Mouse (Mus musculus) CD4-positive, CD25-positive, alpha-beta regulatory T cell, adult 4 months (primary cell): ENCODE data around the gene Actrt2. TPM values are rescaled to one million over a fixed set of nuclear protein-coding genes. Genes with fewer than 3 reads are reported as not detected.

ENCODE experiments used
- ATAC-seq: one replicate; pipeline ENCODE4 v1.8.0; 2017
- polyA plus RNA-seq, 2 experiments: library from polyadenylated mRNA; unstranded; fragments of 100-300 nt; shearing (Covaris generic); gene quantifications; one replicate each; pipeline ENCODE4 v1.2.1; 2017

Gene Actrt2
- polyA plus RNA-seq, 2 experiments from 2014 or later, result not detected

DNA sequence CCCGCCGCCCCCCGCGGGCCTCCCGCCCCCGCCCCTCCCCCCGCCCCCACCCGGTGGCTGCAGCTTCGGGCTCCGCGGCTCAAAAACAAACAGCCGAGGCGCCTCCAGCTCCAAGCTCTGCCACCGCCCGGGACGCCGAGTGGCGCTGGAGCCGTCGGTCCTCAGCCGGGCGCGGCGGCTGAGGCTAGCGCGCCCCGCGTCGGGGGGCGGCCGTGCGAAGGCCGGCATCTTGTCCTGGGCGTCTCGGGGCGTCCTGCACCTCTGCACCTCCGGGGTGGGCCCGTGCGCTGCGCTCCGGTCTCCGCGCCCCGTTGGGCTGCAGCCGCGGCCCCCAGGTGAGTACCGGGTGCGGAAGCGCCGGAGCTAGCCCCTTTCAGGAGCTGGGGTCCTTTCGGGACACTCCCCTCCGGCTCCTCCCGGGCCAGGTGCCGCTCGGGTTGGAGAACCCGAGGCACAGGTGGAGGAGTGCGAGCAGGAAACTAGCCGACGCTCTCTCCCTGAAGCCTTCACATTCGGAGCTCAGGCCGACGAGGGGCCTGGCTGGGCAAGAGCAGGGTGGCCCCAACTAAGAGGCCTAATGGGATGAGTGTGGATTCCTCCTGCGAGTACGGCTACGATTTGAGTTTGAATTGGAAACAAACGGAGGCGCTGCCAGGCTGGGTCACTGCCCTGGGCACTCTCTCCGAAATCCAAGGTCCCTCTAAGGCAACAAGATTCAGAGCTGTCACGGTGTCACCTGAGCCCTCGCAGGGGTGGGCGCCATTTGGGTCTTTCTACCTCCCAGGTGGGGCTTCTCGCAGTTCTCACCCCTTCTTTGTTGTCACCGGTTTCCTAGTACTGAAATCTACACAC, 30.0 kb downstream of the Actrt2 start:
- ATAC-seq, result no peak

DNA sequence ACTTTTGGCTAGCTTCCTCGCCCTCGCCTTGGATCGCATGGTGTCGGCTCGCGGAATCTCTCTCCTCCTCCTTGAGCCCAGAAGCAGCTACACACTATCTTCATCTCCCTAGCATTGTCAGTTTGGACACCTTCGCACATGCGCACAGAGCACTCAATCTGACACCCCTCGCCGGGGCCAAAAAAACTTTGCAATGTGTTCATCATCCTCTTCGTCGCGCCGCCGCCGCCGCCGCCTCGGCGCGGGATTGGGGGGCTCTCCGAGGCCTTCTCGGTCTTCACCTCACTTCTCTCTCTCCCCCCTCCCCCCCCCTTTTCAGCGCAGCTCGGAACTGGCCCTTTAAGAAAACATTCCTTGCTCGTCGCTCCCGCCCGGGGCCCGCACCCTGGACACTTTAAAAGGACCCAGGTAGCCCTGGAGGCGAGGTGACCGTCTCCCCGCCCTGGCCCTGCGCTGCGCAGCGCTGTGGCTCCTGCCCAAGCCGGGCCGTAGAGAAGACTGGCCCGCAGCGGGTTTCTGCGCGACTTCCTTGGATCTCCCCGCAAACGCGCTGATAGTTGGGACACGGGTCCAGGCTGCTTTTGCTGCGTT, 30.9 kb downstream of the Actrt2 start, which contains the start of gene Prdm16:
Prdm16 (minus strand) TSS at position 153 of the 591 bp plus-strand sequence.
- no peak for ATAC-seq

DNA sequence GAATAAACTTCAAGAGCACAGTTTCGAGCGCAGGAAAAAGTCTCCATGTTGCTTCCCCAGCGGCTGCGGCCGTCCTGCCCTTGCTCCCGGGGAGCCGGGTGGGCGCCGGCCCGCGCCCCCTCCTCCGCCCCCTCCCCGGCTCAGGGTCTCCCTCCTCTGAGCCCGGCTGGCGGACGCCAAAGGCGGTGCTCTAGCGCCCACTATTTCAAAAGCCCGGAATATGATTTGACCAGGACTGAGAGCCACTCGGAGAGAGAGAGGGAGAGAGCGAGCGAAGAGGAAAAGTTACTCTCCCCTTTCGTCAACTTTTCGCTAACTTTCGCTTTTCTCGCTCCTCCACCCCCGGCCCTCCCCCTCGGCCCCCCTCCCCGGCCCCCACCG, 31.6 kb downstream of the Actrt2 start:
- no peak for ATAC-seq

DNA sequence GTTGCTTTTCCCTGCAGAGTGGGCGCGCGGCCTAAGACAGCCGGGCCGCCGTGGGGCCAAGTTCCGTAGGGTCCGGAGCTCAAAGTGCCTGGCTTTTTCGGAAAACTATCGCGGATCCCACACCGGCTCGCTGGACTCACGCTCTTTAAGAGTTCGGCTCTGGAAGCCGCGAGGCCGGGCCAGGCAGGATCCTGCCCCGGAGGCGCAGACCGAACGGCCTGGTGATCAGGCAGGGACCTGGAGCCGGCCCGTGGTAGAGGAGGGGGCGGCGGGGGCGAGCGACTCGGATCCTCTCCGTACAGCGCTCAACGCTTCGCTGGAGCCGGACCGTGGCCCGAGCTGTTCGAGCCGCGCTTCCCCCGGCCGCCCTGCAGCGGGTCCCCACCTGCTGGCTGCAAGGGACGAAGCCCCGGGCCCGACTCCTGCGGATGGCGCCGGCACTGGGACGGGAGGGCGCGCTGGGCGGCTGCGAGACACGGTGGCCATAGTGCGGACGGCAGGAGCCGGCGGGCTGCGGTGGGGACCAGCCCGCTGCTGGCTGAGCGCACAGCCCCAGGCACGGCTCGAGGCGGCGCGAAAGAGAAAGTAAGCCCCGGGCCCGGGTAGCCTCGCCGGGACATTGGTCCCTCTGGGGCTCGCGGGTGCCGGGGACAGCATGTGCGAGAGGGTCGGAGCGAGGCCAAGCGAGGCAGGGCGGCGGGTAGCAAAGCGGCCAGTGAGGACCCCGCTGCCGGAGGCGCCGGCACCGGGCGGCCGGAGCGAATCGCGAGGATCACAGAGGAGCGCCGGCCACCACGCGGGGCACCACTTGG, 32.2 kb downstream of the Actrt2 start:
- ATAC-seq, result no peak

DNA sequence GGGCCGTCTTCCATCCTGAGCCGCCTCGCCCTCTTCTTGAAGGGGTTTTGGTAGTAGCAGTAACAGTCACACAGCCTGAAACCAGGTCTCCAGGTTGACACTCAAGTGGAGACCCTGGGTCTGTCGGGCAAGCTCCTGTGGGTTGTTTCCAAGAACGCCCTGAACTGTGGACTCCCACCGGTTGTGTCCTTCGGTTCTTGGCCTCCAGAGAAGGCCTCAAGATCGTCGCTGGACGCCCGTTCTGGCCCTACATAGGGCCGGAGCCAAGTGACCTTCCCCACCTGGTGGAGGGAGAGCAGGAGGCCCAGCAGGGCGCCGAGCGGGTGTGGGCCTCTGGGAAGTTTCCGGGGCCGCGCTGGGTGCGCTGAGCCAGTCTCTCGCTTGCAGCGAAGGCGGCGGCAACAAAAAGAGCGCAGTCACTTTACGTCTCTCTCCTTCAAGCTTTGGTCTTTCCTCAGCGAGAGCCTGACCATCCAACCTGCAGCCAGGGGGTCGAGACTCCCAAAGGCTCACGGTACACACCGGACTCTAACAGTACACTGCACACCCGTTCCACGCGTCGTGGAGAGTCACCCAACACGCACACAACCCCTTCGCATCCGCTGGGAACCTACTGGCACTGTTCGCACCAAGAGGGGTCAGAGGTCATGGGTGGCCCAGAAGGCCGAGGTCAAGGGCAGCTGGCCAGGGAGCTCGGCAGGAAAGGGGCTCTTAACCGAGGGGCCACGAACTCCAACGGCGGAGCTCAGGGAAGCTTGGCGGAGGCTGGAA, 33.0 kb downstream of the Actrt2 start:
- ATAC-seq, result no peak

DNA sequence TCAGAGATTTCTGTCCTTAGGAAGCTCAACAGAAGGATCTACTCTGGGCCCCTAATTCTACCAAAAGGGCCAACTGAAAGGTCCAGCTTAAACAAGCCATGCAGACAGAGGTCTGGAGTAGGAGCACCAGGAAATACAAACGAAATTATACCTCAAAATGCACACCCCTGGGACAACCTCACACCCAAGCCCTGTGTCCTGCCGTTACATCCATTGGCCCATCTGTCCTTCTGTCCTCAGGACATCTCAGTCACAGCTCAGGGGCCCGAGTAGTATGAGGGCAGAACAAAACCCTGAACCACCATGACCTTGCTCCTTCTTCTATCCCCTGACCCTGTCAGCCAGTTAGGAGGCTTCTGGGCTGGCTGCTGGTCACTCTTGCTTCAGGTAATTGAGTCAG, 33.7 kb downstream of the Actrt2 start:
- no peak for ATAC-seq

DNA sequence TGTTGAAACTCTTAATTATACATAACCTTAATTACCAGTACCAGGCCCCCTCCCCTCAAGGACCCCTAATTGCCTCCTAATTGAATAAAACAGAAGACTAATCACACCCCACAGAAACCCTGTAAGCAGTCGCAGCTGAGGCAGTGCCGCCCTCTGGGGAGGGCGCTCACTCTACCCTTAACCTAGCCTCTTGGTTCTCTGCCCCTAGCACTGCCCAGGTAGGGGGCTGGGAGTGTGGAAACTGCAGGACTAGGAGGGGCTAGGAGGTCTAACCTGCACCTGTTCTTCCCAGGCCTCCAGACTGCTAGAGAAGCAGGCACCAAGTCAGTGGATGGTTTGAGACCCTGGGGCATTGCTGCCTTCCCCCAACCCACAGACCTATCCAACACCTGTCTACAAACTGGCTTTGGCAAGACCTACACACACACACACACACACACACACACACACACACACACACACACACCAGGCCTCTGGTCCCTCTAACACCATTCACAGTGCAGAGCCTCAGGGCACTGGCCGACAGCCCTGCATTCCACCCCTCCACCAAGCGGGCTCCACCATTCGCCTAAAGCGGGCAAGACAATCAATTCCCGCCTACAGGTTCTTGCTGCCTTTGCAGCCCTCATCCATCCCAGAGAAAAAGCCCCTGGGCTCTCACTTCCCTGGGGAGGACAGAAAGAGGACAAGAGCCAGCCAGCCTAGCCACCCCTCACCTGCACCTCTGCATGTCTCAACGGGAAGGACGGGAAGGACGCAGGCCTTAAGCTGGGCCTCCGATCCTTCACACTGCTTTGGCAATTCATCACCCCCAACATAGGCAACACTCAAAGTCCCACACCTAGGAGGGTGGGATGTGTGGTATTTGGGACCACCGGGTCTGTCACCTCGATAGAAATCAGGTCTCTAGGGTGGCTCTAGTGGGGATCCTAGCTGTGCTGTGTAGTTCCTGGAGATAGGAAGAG, 34.6 kb downstream of the Actrt2 start:
- ATAC-seq, result no peak

DNA sequence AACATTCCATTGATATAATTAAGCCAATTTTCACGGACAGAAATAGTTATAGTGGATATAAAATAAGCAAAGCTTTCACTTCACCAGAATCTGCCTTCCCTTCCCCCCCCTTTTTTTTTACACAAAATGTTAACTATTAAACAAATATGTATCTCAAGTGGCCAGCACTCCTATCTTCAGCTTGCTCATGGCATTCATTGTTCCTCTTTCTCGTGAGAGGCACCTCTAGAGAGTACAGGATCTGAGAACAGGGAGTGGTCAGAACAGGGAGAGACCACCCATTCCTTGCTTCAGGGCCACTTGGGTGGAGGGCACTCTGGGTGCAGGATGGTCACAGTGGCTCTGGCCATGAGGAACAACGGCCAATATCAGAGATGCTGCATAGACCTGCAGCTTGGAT, 36.9 kb downstream of the Actrt2 start:
- no peak for ATAC-seq

DNA sequence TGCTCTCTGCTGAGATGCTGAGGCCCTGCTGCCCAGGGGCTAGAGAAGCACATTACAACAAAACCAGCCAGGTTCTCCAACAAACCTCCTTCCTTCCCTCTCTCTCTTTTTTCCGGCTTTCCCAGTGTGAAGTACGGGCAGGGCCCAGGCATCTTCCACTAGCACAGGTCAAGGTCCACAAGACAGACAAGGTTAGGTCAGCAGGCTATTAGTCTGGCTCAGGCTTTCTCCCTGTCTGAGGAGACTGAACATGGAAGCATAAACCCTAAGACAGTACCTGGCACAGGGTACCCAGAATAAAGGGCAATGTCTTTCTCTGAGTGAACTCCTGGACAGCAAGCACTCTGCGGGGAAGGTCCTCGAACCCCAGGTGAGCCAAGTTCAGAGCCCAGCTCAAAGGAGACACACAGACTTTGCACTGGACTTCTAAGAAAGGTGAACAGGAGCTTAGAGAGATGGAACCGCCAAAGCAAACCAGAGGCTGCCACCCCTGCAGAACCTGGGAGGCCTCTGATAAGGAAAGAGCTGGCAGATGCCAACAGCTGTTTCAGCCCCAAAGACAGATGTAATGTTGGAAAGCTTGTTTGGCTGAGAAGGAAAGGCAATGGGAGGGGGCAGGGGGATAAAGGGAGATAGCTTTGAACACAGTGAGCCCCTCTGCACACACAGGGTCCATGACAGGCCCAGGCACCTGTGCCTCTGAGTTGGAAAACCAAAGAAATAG, 40.1 kb downstream of the Actrt2 start:
- no peak for ATAC-seq

DNA sequence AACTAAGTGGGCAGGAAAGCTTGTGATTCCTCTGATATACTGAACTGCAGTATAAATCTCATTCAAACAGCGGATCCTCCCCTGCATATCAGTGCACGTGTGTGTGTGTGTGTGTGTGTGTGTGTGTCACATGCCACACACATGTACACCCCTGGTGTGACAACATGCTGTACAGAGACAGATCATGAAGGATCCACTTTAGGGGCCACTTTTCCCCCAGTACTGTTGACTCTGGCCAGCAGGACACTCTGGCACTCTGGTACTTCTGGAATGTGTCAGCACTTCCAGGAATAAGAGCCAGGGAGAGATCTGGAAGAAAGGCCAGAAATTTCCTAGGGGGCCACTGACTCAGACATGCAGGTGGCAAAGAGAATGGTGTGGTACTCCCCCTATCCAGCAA, 41.4 kb downstream of the Actrt2 start:
- no peak for ATAC-seq

DNA sequence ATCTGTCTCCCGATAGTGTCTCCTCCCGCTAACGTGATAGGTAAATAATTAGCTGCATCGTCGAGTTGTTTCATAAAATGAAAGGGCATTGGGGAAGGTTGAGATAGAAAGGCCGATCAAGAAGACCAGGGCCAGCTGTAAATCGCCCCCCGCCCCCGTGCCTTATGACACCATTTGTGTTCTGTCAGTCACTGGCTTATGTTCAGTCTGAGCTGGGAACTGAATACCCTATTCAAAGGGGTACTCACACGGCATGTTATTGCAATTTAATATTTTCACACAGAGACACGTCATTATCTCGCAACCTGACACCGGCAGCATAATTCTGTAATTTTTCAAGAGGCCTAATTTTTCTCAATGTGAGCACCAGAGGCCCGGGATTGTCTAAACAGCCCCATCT, 42.0 kb downstream of the Actrt2 start:
- ATAC-seq, result no peak

DNA sequence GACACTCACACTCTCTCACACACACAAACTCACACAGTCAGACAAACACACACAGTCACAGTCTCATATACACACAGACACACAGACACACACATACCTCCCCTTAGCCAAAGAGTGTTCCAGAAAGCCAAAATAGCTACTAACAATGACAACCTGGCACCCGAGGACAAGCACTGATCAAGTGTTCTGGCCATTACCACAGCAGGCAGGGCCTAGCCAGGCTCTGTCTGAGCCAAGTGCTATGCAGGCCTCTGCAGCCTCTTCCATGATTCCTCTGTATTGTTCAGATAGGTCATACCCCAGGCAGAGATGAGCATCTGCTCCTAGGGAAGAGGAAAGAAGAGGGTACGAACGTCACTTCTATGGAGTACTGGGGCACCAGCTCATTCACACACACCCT, 44.4 kb downstream of the Actrt2 start:
- ATAC-seq, result no peak

DNA sequence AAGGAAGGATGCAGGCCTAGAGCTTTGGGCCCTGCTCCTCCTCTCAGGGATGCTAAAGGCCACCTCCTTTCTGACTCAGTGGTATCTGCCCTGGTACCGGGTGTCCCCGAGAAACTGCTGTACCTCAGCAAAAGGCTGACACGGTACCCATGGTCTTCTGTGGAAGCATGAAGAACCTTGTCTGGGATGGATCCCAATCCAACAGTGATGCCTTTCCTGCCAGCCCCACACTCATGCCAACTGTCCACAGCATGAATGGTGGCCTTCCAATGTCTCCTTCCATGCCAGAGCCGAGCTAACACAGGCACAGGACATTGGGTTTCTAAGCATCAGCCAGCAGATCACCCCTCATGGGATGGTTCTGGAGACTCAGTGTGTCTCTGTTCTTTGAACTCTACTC, 45.1 kb downstream of the Actrt2 start:
- no peak for ATAC-seq

Other genes with a start within 250 kb of the Actrt2 start
- 1 to 10 TPM; 2.2 to 2.7 TPM for gene Prdm16, start 31.0 kb downstream of the Actrt2 start, polyA plus RNA-seq
- gene Ttc34, start 169.6 kb upstream of the Actrt2 start, polyA plus RNA-seq, result not detected
- not detected for gene Mmel1, start 201.7 kb upstream of the Actrt2 start, polyA plus RNA-seq
- 10 to 100 TPM in 1 of 2 experiments, 1 to 10 TPM in 1; 5.4 to 11.3 TPM for gene Fam213b, start 231.3 kb upstream of the Actrt2 start, polyA plus RNA-seq